Mouse (Mus musculus): Measurements from ENCODE around the gene Trappc1.

- TF ChIP-seq CTCF (IDR thresholded peaks at IDR 0.05; ENCODE audit: low read depth), result no peak
- no peak for TF ChIP-seq EP300 (IDR thresholded peaks at IDR 0.05; ENCODE audit: low read depth)
Measured at GRCm38 (mm10) chr11:69298231-69298630, 25.5 kb upstream of the Trappc1 start.

Data from liver, embryonic 14.5 days (tissue).